Mouse (Mus musculus) heart, embryonic 15.5 days (tissue): ENCODE results near the gene Rpl3. TPM values are rescaled to one million over a fixed set of nuclear protein-coding genes. Genes with fewer than 3 reads are reported as not detected.

Source experiments
- ATAC-seq: fragments of 200-750 bp; cut with Nextera tagmentation; replicated peaks from 2 replicates; pipeline ENCODE4 v1.8.0; 2017; ENCODE audit warnings: low read depth, moderate TSS enrichment; ENCODE audit not compliant: insufficient number of reproducible peaks, insufficient read depth, low FRiP score
- H3K27ac ChIP-seq: fragments of 300-500 bp; sonication (generic); 2 replicates; pipeline ENCODE4 v1.5.1; 2015; ENCODE audit warnings: mild to moderate bottlenecking, inconsistent platforms
- H3K27me3 ChIP-seq: fragments of 300-500 bp; sonication (generic); 2 replicates; pipeline ENCODE4 v1.6.1; 2015; ENCODE audit warnings: inconsistent platforms
- H3K36me3 ChIP-seq: fragments of 300-500 bp; sonication (generic); 2 replicates; pipeline ENCODE4 v1.6.1; 2015; ENCODE audit warnings: mild to moderate bottlenecking, inconsistent platforms
- H3K4me1 ChIP-seq: fragments of 300-500 bp; sonication (generic); replicated peaks from 2 replicates; pipeline ENCODE4 v1.6.1; 2015; ENCODE audit warnings: inconsistent platforms
- H3K4me2 ChIP-seq: fragments of 300-500 bp; sonication (generic); 2 replicates; pipeline ENCODE4 v1.6.1; 2015; ENCODE audit warnings: inconsistent platforms, mild to moderate bottlenecking, moderate library complexity
- H3K4me3 ChIP-seq: fragments of 300-500 bp; sonication (generic); 2 replicates; pipeline ENCODE4 v1.5.1; 2015; ENCODE audit warnings: mild to moderate bottlenecking, inconsistent platforms
- H3K9ac ChIP-seq: fragments of 300-500 bp; sonication (generic); 2 replicates; pipeline ENCODE4 v1.6.1; 2015; ENCODE audit warnings: mild to moderate bottlenecking, inconsistent platforms
- H3K9me3 ChIP-seq: fragments of 300-500 bp; sonication (generic); replicated peaks from 2 replicates; pipeline ENCODE4 v1.6.1; 2016; ENCODE audit warnings: inconsistent platforms
- WGBS: fragments of 180-500 bp; shearing (Covaris S2); methylation state at CpG from one replicate; pipeline ENCODE4 v1.1.7; 2015; ENCODE audit warnings: mixed read lengths; 5-methylcytosine and 5-hydroxymethylcytosine counted together
- polyA plus RNA-seq: library from polyadenylated mRNA; unstranded; fragments of >200 nt; fragmentation: Nextera tagmentation; extraction: Ambion mirVana; gene quantifications from 2 replicates; pipeline ENCODE4 v1.2.1, GENCODE M21; 2015

The Rpl3 gene
- polyA plus RNA-seq, 1 experiment from 2014 or later: 565 TPM

GRCm38 (mm10) chr15:80062821-80063220, 28.8 kb downstream of the Rpl3 start:
- ATAC-seq: no peak
- no peak overlapping the region for H3K4me2 ChIP-seq
- no peaks in the 10 kb centered on the region for H3K9me3 ChIP-seq
- no peaks in the 10 kb centered on the region for H3K36me3 ChIP-seq
- WGBS: 45% methylated on average over 5 of the region's 5 CpGs
- no peak overlapping the region for H3K4me3 ChIP-seq
- H3K9ac ChIP-seq: no peak overlapping the region
- 0 out of 2 replicates have a peak, but pooled peaks cover 4% of the 10 kb centered on the region for H3K4me1 ChIP-seq
- H3K27ac ChIP-seq: no peak overlapping the region
- no peaks in the 10 kb centered on the region; the same call in 1 of the 2 replicates for H3K27me3 ChIP-seq

GRCm38 (mm10) chr15:80062339-80062738, 29.3 kb downstream of the Rpl3 start:
- Histone ChIP-seq H3K4me1 (0 out of 2 replicates have a peak, but pooled peaks cover 4% of the 10 kb centered on the region), H3K36me3 (no peaks in the 10 kb centered on the region), H3K9ac (no peak overlapping the region), H3K27me3 (no peaks in the 10 kb centered on the region; the same call in 1 of the 2 replicates), H3K27ac (no peak overlapping the region), H3K4me2 (no peak overlapping the region), H3K9me3 (no peaks in the 10 kb centered on the region), H3K4me3 (no peak overlapping the region)
- no peak for ATAC-seq
- WGBS: 57% methylated on average over 9 of the region's 9 CpGs

- Histone ChIP-seq H3K36me3 (no peaks in the 10 kb centered on the region), H3K4me3 (no peak overlapping the region), H3K27me3 (no peaks in the 10 kb centered on the region; the same call in 1 of the 2 replicates), H3K4me1 (0 out of 2 replicates have a peak, but pooled peaks cover 4% of the 10 kb centered on the region), H3K9ac (no peak overlapping the region), H3K27ac (no peak overlapping the region), H3K9me3 (no peaks in the 10 kb centered on the region), H3K4me2 (no peak overlapping the region)
- ATAC-seq: no peak
- 82% methylated on average over 4 of the region's 4 CpGs for WGBS
Measured at GRCm38 (mm10) chr15:80061071-80061550, 30.6 kb downstream of the Rpl3 start.

- no peaks in the 10 kb centered on the region for H3K9me3 ChIP-seq
- H3K36me3 ChIP-seq: no peaks in the 10 kb centered on the region
- 0 out of 2 replicates have a peak, but pooled peaks cover 4% of the 10 kb centered on the region for H3K4me1 ChIP-seq
- H3K27me3 ChIP-seq: no peaks in the 10 kb centered on the region; the same call in 1 of the 2 replicates
- no peak overlapping the region for H3K27ac ChIP-seq
- H3K4me2 ChIP-seq: no peak overlapping the region
- H3K4me3 ChIP-seq: no peak overlapping the region
- H3K9ac ChIP-seq: no peak overlapping the region
- ATAC-seq: no peak
- WGBS: 90% methylated on average over 8 of the region's 8 CpGs
Measured at GRCm38 (mm10) chr15:80060356-80061070, 31.2 kb downstream of the Rpl3 start.

GRCm38 (mm10) chr15:80059606-80060005, 32.1 kb downstream of the Rpl3 start:
- H3K4me3 ChIP-seq: no peak overlapping the region
- H3K36me3 ChIP-seq: no peaks in the 10 kb centered on the region
- H3K27ac ChIP-seq: no peak overlapping the region
- no peaks in the 10 kb centered on the region for H3K9me3 ChIP-seq
- ATAC-seq: no peak
- H3K4me1 ChIP-seq: 0 out of 2 replicates have a peak, but pooled peaks cover 4% of the 10 kb centered on the region
- H3K9ac ChIP-seq: no peak overlapping the region
- H3K4me2 ChIP-seq: no peak overlapping the region
- no peaks in the 10 kb centered on the region; the same call in 1 of the 2 replicates for H3K27me3 ChIP-seq
- WGBS: 75% methylated on average over 7 of the region's 7 CpGs

GRCm38 (mm10) chr15:80058151-80058550, 33.5 kb downstream of the Rpl3 start:
- no peak for ATAC-seq
- Histone ChIP-seq H3K9me3 (no peaks in the 10 kb centered on the region), H3K36me3 (no peaks in the 10 kb centered on the region), H3K4me2 (no peak overlapping the region), H3K27ac (no peak overlapping the region), H3K27me3 (no peaks in the 10 kb centered on the region; the same call in 1 of the 2 replicates), H3K4me3 (no peak overlapping the region), H3K9ac (no peak overlapping the region), H3K4me1 (peaks cover 13% of the 10 kb centered on the region)
- 82% methylated on average over 7 of the region's 7 CpGs for WGBS

- 51% methylated on average over 7 of the region's 7 CpGs for WGBS
- no peak overlapping the region for H3K9ac ChIP-seq
- H3K36me3 ChIP-seq: no peaks in the 10 kb centered on the region
- no peaks in the 10 kb centered on the region for H3K9me3 ChIP-seq
- peak; percentile 23; the same call in 1 of the 2 replicates for ATAC-seq
- peak overlapping the region; percentile 1 for H3K27ac ChIP-seq
- no peak overlapping the region for H3K4me2 ChIP-seq
- H3K4me3 ChIP-seq: no peak overlapping the region
- H3K4me1 ChIP-seq: peaks cover 9% of the 10 kb centered on the region
- H3K27me3 ChIP-seq: no peaks in the 10 kb centered on the region
Measured at GRCm38 (mm10) chr15:80054034-80054710, 37.5 kb downstream of the Rpl3 start.

GRCm38 (mm10) chr15:80053381-80054033, 38.2 kb downstream of the Rpl3 start:
- Histone ChIP-seq H3K4me2 (no peak overlapping the region), H3K4me3 (no peak overlapping the region), H3K27ac (peak overlapping the region; percentile 1), H3K27me3 (no peaks in the 10 kb centered on the region), H3K9ac (no peak overlapping the region), H3K9me3 (no peaks in the 10 kb centered on the region), H3K4me1 (peaks cover 9% of the 10 kb centered on the region), H3K36me3 (no peaks in the 10 kb centered on the region)
- WGBS: 76% methylated on average over 8 of the region's 8 CpGs
- ATAC-seq: no peak

- 58% methylated on average over 9 of the region's 9 CpGs for WGBS
- H3K27me3 ChIP-seq: no peaks in the 10 kb centered on the region
- H3K36me3 ChIP-seq: no peaks in the 10 kb centered on the region
- H3K4me3 ChIP-seq: no peak overlapping the region
- no peak overlapping the region for H3K4me2 ChIP-seq
- peaks cover 22% of the 10 kb centered on the region for H3K4me1 ChIP-seq
- no peak overlapping the region for H3K9ac ChIP-seq
- 0 out of 2 replicates have a peak, but pooled peaks have one; percentile 11 for ATAC-seq
- H3K27ac ChIP-seq: peak overlapping the region; percentile 59
- H3K9me3 ChIP-seq: no peaks in the 10 kb centered on the region
Measured at GRCm38 (mm10) chr15:80051782-80052181, 39.9 kb downstream of the Rpl3 start.

- Histone ChIP-seq H3K4me1 (peaks cover 22% of the 10 kb centered on the region), H3K9ac (no peak overlapping the region), H3K4me2 (no peak overlapping the region), H3K4me3 (no peak overlapping the region), H3K27ac (peak overlapping the region; percentile 59), H3K9me3 (no peaks in the 10 kb centered on the region), H3K36me3 (no peaks in the 10 kb centered on the region), H3K27me3 (no peaks in the 10 kb centered on the region)
- peak; percentile 38; the same call in 1 of the 2 replicates for ATAC-seq
- WGBS: 71% methylated on average over 19 of the region's 19 CpGs
Measured at GRCm38 (mm10) chr15:80051092-80051761, 40.4 kb downstream of the Rpl3 start.

GRCm38 (mm10) chr15:80050093-80050492, 41.6 kb downstream of the Rpl3 start:
- peak overlapping the region; percentile 59 for H3K27ac ChIP-seq
- 39% methylated on average over 4 of the region's 4 CpGs for WGBS
- ATAC-seq: no peak
- no peaks in the 10 kb centered on the region for H3K27me3 ChIP-seq
- no peaks in the 10 kb centered on the region for H3K36me3 ChIP-seq
- H3K4me2 ChIP-seq: no peak overlapping the region
- peaks cover 22% of the 10 kb centered on the region for H3K4me1 ChIP-seq
- H3K9ac ChIP-seq: no peak overlapping the region
- no peak overlapping the region for H3K4me3 ChIP-seq
- H3K9me3 ChIP-seq: no peaks in the 10 kb centered on the region
